Mouse (Mus musculus) G1E (cell line): Measurements from ENCODE around the gene Itpr3.
A peak's percentile ranks its signal among the peaks of the same experiment; 100 is the strongest.

Experiments
- CTCF ChIP-seq: IDR thresholded peaks from 2 replicates; pipeline ENCODE4 v1.5.1; 2012; ENCODE audit warnings: low read depth, low read length, inconsistent platforms, mixed read lengths
- GATA1 ChIP-seq: IDR thresholded peaks from 2 replicates; pipeline ENCODE4 v1.6.1; 2012; ENCODE audit warnings: borderline replicate concordance, low read length, inconsistent platforms, mixed read lengths
- GATA2 ChIP-seq: IDR thresholded peaks from 2 replicates; pipeline ENCODE4 v1.6.1; 2012; ENCODE audit warnings: low read depth, low read length, inconsistent platforms, borderline replicate concordance
- POLR2AphosphoS5 ChIP-seq: IDR thresholded peaks from 2 replicates; pipeline ENCODE4 v1.6.1; 2012; ENCODE audit warnings: low read depth, low read length, inconsistent platforms; ENCODE audit not compliant: insufficient replicate concordance

DNA sequence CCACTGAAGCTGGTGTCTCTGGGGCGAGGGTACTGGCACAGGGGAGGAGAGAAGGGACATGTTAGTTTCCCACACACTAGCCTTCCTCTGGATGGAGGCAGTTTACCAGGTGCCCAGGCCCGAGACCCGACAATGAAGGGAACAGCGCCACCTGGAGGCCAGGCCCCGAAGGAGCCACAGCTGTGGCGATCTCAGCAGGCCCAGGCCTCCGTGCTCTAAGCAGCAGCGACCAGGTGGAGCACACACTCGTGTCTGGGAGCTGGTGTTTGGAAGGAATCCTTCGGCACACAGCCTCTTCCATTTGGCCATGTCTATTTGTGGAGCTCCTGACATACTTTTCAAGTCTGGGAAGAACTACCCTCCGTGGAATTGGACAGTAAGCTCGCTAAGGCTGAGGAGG is 68.1 kb downstream of the Itpr3 start:
- TF ChIP-seq GATA1 (no peak), CTCF (peak; percentile 77), POLR2AphosphoS5 (no peak), GATA2 (no peak)
